22 mouse cellular contexts compared by ENCODE assay signal in genomic region chr16:30028184-30028583, GRCm38 (mm10). TPM values are rescaled to one million over a fixed set of nuclear protein-coding genes. Genes with fewer than 3 reads are reported as not detected.
DNase-seq lines count a peak whose midpoint lies in the region; ATAC-seq and TF ChIP-seq lines count a peak whose summit lies in the region.
"Had no signal": no experiment of that assay in that cellular context is flagged by ENCODE, and none has a peak within 500 bp of the region (broad histone marks: within the 10 kb centered on the region; RNA-seq: fewer than 3 reads in every experiment).

No protein-coding gene starts in this region.

- no peak overlapping the region for H3K4me3 ChIP-seq in forebrain, embryonic 12.5 days (replicated peaks)
- no peak overlapping the region for H3K4me3 ChIP-seq in forebrain, postnatal 0 days (ENCODE audit: low read depth, low read length)
- no peak overlapping the region for H3K4me3 ChIP-seq in midbrain, embryonic 10.5 days
- no peak overlapping the region for H3K4me3 ChIP-seq in midbrain, embryonic 16.5 days (ENCODE audit: low read depth, low read length)
- no peak overlapping the region for H3K4me3 ChIP-seq in hindbrain, embryonic 14.5 days (replicated peaks; ENCODE audit: low read length)
- H3K4me3 ChIP-seq in midbrain, embryonic 15.5 days, result no peak overlapping the region
- H3K4me3 ChIP-seq: left cerebral cortex, adult 2 months; liver, embryonic 13.5 days had no signal

- peak overlapping the region; percentile 70 for H3K27ac ChIP-seq in forebrain, embryonic 12.5 days
- H3K27ac ChIP-seq in forebrain, postnatal 0 days (ENCODE audit: low read depth, low read length), result no peak overlapping the region
- H3K27ac ChIP-seq in midbrain, embryonic 10.5 days (replicated peaks), result peak overlapping the region; percentile 71
- H3K27ac ChIP-seq in midbrain, embryonic 16.5 days (ENCODE audit: low read length), result no peak overlapping the region
- H3K27ac ChIP-seq in hindbrain, embryonic 14.5 days, result peak overlapping the region; percentile 0; the same call in 1 of the 2 replicates
- no peak overlapping the region for H3K27ac ChIP-seq in midbrain, embryonic 15.5 days
- H3K27ac ChIP-seq: left cerebral cortex, adult 2 months; liver, embryonic 13.5 days had no signal

- no peak overlapping the region for H3K9ac ChIP-seq in forebrain, embryonic 12.5 days
- H3K9ac ChIP-seq in forebrain, postnatal 0 days, result no peak overlapping the region
- H3K9ac ChIP-seq in midbrain, embryonic 16.5 days (ENCODE audit: low read depth, low read length), result no peak overlapping the region
- H3K9ac ChIP-seq in hindbrain, embryonic 14.5 days, result no peak overlapping the region
- H3K9ac ChIP-seq in midbrain, embryonic 15.5 days, result no peak overlapping the region
- H3K9ac ChIP-seq: liver, embryonic 13.5 days; lung, embryonic 14.5 days had no signal

- WGBS in forebrain, embryonic 12.5 days, result 6% methylated on average over 6 of the region's 6 CpGs
- WGBS in forebrain, postnatal 0 days, result 22% methylated on average over 6 of the region's 6 CpGs
- 21% methylated on average over 6 of the region's 6 CpGs for WGBS in midbrain, embryonic 10.5 days
- WGBS in midbrain, embryonic 16.5 days, result 17% methylated on average over 6 of the region's 6 CpGs
- WGBS in hindbrain, embryonic 14.5 days, result 29% methylated on average over 6 of the region's 6 CpGs
- 15% methylated on average over 6 of the region's 6 CpGs for WGBS in midbrain, embryonic 15.5 days

- H3K9me3 ChIP-seq in forebrain, embryonic 12.5 days, result no peaks in the 10 kb centered on the region
- H3K9me3 ChIP-seq in forebrain, postnatal 0 days (ENCODE audit: low read length), result no peaks in the 10 kb centered on the region
- H3K9me3 ChIP-seq in midbrain, embryonic 10.5 days (replicated peaks), result no peaks in the 10 kb centered on the region
- no peaks in the 10 kb centered on the region for H3K9me3 ChIP-seq in midbrain, embryonic 16.5 days (replicated peaks; ENCODE audit: control insufficient read depth, low read length, poor library complexity, severe bottlenecking)
- no peaks in the 10 kb centered on the region for H3K9me3 ChIP-seq in hindbrain, embryonic 14.5 days (ENCODE audit: control insufficient read depth, low read length)
- H3K9me3 ChIP-seq in midbrain, embryonic 15.5 days, result no peaks in the 10 kb centered on the region
- H3K9me3 ChIP-seq: liver, embryonic 13.5 days had no signal

- no peak for TF ChIP-seq CTCF in forebrain, postnatal 0 days (IDR thresholded peaks at IDR 0.05; ENCODE audit: low read depth)

- no peak overlapping the region for H3K4me2 ChIP-seq in forebrain, embryonic 12.5 days
- no peak overlapping the region for H3K4me2 ChIP-seq in forebrain, postnatal 0 days (ENCODE audit: low read depth)
- no peak overlapping the region for H3K4me2 ChIP-seq in midbrain, embryonic 16.5 days (ENCODE audit: low read length)
- H3K4me2 ChIP-seq in hindbrain, embryonic 14.5 days (replicated peaks), result no peak overlapping the region
- no peak overlapping the region for H3K4me2 ChIP-seq in midbrain, embryonic 15.5 days
- H3K4me2 ChIP-seq: liver, embryonic 13.5 days; lung, embryonic 14.5 days had no signal

- H3K27me3 ChIP-seq in forebrain, embryonic 12.5 days, result peaks cover 42% of the 10 kb centered on the region
- no peaks in the 10 kb centered on the region for H3K27me3 ChIP-seq in forebrain, postnatal 0 days (ENCODE audit: insufficient read depth, low read length)
- H3K27me3 ChIP-seq in midbrain, embryonic 10.5 days (ENCODE audit: low read depth, poor library complexity, severe bottlenecking), result peaks cover 75% of the 10 kb centered on the region
- peaks cover 6% of the 10 kb centered on the region for H3K27me3 ChIP-seq in midbrain, embryonic 16.5 days (ENCODE audit: control insufficient read depth, insufficient read depth, low read depth, low read length)
- no peaks in the 10 kb centered on the region for H3K27me3 ChIP-seq in hindbrain, embryonic 14.5 days (ENCODE audit: control insufficient read depth, insufficient read depth, low read length)
- H3K27me3 ChIP-seq in midbrain, embryonic 15.5 days (replicated peaks), result peaks cover 20% of the 10 kb centered on the region; the same call in 1 of the 2 replicates
- H3K27me3 ChIP-seq: liver, embryonic 13.5 days had no signal

- DNase-seq in forebrain, postnatal 0 days, result no peak
- peak; percentile 47 for DNase-seq in midbrain, embryonic 10.5 days (ENCODE audit: low spot score)
- no peak for DNase-seq in hindbrain, embryonic 14.5 days (ENCODE audit: low spot score)
- no peak for DNase-seq in adrenal gland, postnatal 14 days
- DNase-seq: cerebellum, adult 2 months; cerebellum, postnatal 36 days; gastrocnemius, postnatal 10 days; heart, adult 11 months; heart, postnatal 36 days; kidney, adult 9 months; kidney, postnatal 36 days; layer of hippocampus, adult 9-11 months; left cerebral cortex, postnatal 4 days; liver, embryonic 13.5 days; lung, embryonic 14.5 days; lung, postnatal 36 days; thymus, adult 18-20 months had no signal

- peaks cover 29% of the 10 kb centered on the region for H3K4me1 ChIP-seq in forebrain, embryonic 12.5 days
- H3K4me1 ChIP-seq in forebrain, postnatal 0 days (ENCODE audit: insufficient read depth), result no peaks in the 10 kb centered on the region
- H3K4me1 ChIP-seq in midbrain, embryonic 10.5 days, result peaks cover 38% of the 10 kb centered on the region
- H3K4me1 ChIP-seq in midbrain, embryonic 16.5 days (ENCODE audit: control insufficient read depth, insufficient read depth, low read length), result peaks cover 5% of the 10 kb centered on the region; the same call in 1 of the 2 replicates
- H3K4me1 ChIP-seq in hindbrain, embryonic 14.5 days (replicated peaks; ENCODE audit: control insufficient read depth, insufficient read depth, low read length), result 0 out of 2 replicates have a peak, but pooled peaks cover 4% of the 10 kb centered on the region
- peaks cover 9% of the 10 kb centered on the region for H3K4me1 ChIP-seq in midbrain, embryonic 15.5 days

- H3K36me3 ChIP-seq in forebrain, embryonic 12.5 days (replicated peaks), result no peaks in the 10 kb centered on the region
- H3K36me3 ChIP-seq in forebrain, postnatal 0 days (ENCODE audit: insufficient read depth), result no peaks in the 10 kb centered on the region
- H3K36me3 ChIP-seq in midbrain, embryonic 10.5 days, result no peaks in the 10 kb centered on the region
- no peaks in the 10 kb centered on the region for H3K36me3 ChIP-seq in midbrain, embryonic 16.5 days (ENCODE audit: control insufficient read depth, insufficient read depth, low read length)
- no peaks in the 10 kb centered on the region for H3K36me3 ChIP-seq in hindbrain, embryonic 14.5 days (replicated peaks; ENCODE audit: control insufficient read depth, insufficient read depth)
- no peaks in the 10 kb centered on the region for H3K36me3 ChIP-seq in midbrain, embryonic 15.5 days (replicated peaks)
- H3K36me3 ChIP-seq: liver, embryonic 13.5 days had no signal

- ATAC-seq in forebrain, embryonic 12.5 days (ENCODE audit: low FRiP score), result peak; percentile 28; the same call in 1 of the 2 replicates
- no peak for ATAC-seq in forebrain, postnatal 0 days
- no peak for ATAC-seq in midbrain, embryonic 16.5 days
- 0 out of 2 replicates have a peak, but pooled peaks have one; percentile 21 for ATAC-seq in hindbrain, embryonic 14.5 days (ENCODE audit: low FRiP score)
- peak; percentile 49; the same call in 1 of the 2 replicates for ATAC-seq in midbrain, embryonic 15.5 days (replicated peaks)
- no peak for ATAC-seq in megakaryocyte-erythroid progenitor cell, adult 5-6 weeks (replicated peaks; ENCODE audit: low FRiP score, low TSS enrichment, poor library complexity, severe bottlenecking)

RNA-seq across cellular contexts. Expression of gene Hes1, which starts 36.0 kb away (rescaled TPM):
- 60.2 and 62.6 TPM in 2 replicates for polyA plus RNA-seq in forebrain, embryonic 12.5 days (2016; fragmentation: Nextera tagmentation; extraction: Ambion mirVana)
- 6.9 and 11.2 TPM in 2 replicates for total RNA-seq in forebrain, postnatal 0 days (2014; rRNA removed)
- polyA plus RNA-seq in forebrain, postnatal 0 days (2015; fragmentation: Nextera tagmentation; extraction: Ambion mirVana), result 11.2 and 13.1 TPM in 2 replicates
- polyA plus RNA-seq in midbrain, embryonic 10.5 days (2016; fragmentation: Nextera tagmentation; extraction: Ambion mirVana), result 32.2 and 42.5 TPM in 2 replicates
- polyA plus RNA-seq in midbrain, embryonic 16.5 days (2015; fragmentation: Nextera tagmentation; extraction: Ambion mirVana), result 7.6 and 9.4 TPM in 2 replicates
- polyA plus RNA-seq in hindbrain, embryonic 14.5 days (2014; fragmentation: Nextera tagmentation; extraction: Ambion mirVana), result 14.0 and 18.0 TPM in 2 replicates
- polyA plus RNA-seq in midbrain, embryonic 15.5 days (2015; fragmentation: Nextera tagmentation; extraction: Ambion mirVana), result 11.1 and 12.4 TPM in 2 replicates
- total RNA-seq in megakaryocyte-erythroid progenitor cell, adult 5-6 weeks (2014; fragmentation: Nextera tagmentation), result 1.5 and 6.9 TPM in 2 replicates
- 2.9 and 5.1 TPM in 2 replicates for total RNA-seq in megakaryocyte-erythroid progenitor cell, adult 5-6 weeks (2017)
- 21.0 and 26.6 TPM in 2 replicates for total RNA-seq in adrenal gland, postnatal 14 days (2021)

Comparison
In these comparisons a context has a peak if more than half of its experiments do, and no peak if none do; other contexts are left out.
1. ATAC-seq: peak in forebrain, embryonic 12.5 days (single experiment), hindbrain, embryonic 14.5 days (single experiment) and midbrain, embryonic 15.5 days (single experiment); none in forebrain, postnatal 0 days (single experiment), midbrain, embryonic 16.5 days (single experiment) and megakaryocyte-erythroid progenitor cell, adult 5-6 weeks (single experiment).
2. H3K27ac ChIP-seq: peak in forebrain, embryonic 12.5 days (single experiment), midbrain, embryonic 10.5 days (single experiment) and hindbrain, embryonic 14.5 days (single experiment); none in forebrain, postnatal 0 days (single experiment), midbrain, embryonic 16.5 days (single experiment) and midbrain, embryonic 15.5 days (single experiment).